Mouse (Mus musculus): ENCODE results near the gene Zfhx2. TPM values are rescaled to one million over a fixed set of nuclear protein-coding genes. Genes with fewer than 3 reads are reported as not detected.
"Not testable (repeated sequence)": the region's sequence is repeated elsewhere in the genome, so short reads cannot be mapped to it uniquely, and the experiment has no call there.

Zfhx2 gene
- total RNA-seq, 2 experiments from 2014 or later: 2.9 to 3.6 TPM

GRCm38 (mm10) chr14:55055167-55055834 is 36.8 kb downstream of the Zfhx2 start:
- DNase-seq (ENCODE audit: low spot score): no peak
- intact Hi-C loops (cut with DNase I): no loop called here

- DNase-seq (ENCODE audit: low spot score): no peak
- intact Hi-C loops (cut with DNase I): no loop called here
Observed at GRCm38 (mm10) chr14:55054191-55054749, 37.9 kb downstream of the Zfhx2 start.

- DNase-seq (ENCODE audit: low spot score): no peak
- intact Hi-C loops (cut with DNase I): no loop called here
Observed at GRCm38 (mm10) chr14:55053708-55054190, 38.4 kb downstream of the Zfhx2 start.

GRCm38 (mm10) chr14:55053050-55053449 is 39.1 kb downstream of the Zfhx2 start:
- intact Hi-C loops (cut with DNase I): no loop called here
- DNase-seq (ENCODE audit: low spot score): no peak

- no peak for DNase-seq (ENCODE audit: low spot score)
- intact Hi-C loops (cut with DNase I): no loop called here
Observed at GRCm38 (mm10) chr14:55052496-55052895, 39.6 kb downstream of the Zfhx2 start.

GRCm38 (mm10) chr14:55047971-55048531 is 44.1 kb downstream of the Zfhx2 start:
- intact Hi-C loops (cut with DNase I): no loop called here

GRCm38 (mm10) chr14:55043694-55044093 is 48.4 kb downstream of the Zfhx2 start:
- intact Hi-C loops (cut with DNase I); DNase-seq (ENCODE audit: low spot score): not testable (repeated sequence)

More at GRCm38 (mm10) chr14:55047971-55048531, 44.1 kb downstream of the Zfhx2 start:
- no peak for DNase-seq (ENCODE audit: low spot score)

- intact Hi-C loops (cut with DNase I): no loop called here
- no peak for DNase-seq (ENCODE audit: low spot score)
Observed at GRCm38 (mm10) chr14:55032695-55033225, 59.4 kb downstream of the Zfhx2 start.

- intact Hi-C loops (cut with DNase I): no loop called here
- no peak for DNase-seq (ENCODE audit: low spot score)
Observed at GRCm38 (mm10) chr14:55029034-55029698, 63.0 kb downstream of the Zfhx2 start.

- intact Hi-C loops (cut with DNase I): no loop called here
- DNase-seq (ENCODE audit: low spot score): no peak
Observed at GRCm38 (mm10) chr14:55028333-55028835, 63.7 kb downstream of the Zfhx2 start.

GRCm38 (mm10) chr14:55027653-55028052 is 64.5 kb downstream of the Zfhx2 start:
- intact Hi-C loops (cut with DNase I): no loop called here
- DNase-seq (ENCODE audit: low spot score): no peak

- intact Hi-C loops (cut with DNase I): no loop called here
- DNase-seq (ENCODE audit: low spot score): no peak
Observed at GRCm38 (mm10) chr14:55027251-55027650, 64.9 kb downstream of the Zfhx2 start.

GRCm38 (mm10) chr14:55025527-55025926 is 66.6 kb downstream of the Zfhx2 start:
- intact Hi-C loops (cut with DNase I): no loop called here
- no peak for DNase-seq (ENCODE audit: low spot score)

GRCm38 (mm10) chr14:55024236-55024635 is 67.9 kb downstream of the Zfhx2 start:
- no peak for DNase-seq (ENCODE audit: low spot score)
- intact Hi-C loops (cut with DNase I): loop anchor here (1.0 kb wide), 2 partner anchors 55 to 73 kb away; no protein-coding TSS in a partner anchor

- intact Hi-C loops (cut with DNase I): no loop called here
- no peak for DNase-seq (ENCODE audit: low spot score)
Observed at GRCm38 (mm10) chr14:55023011-55023410, 69.1 kb downstream of the Zfhx2 start.

- DNase-seq (ENCODE audit: low spot score): no peak
- intact Hi-C loops (cut with DNase I): no loop called here
Observed at GRCm38 (mm10) chr14:55020394-55020793, 71.7 kb downstream of the Zfhx2 start.

- no peak for DNase-seq (ENCODE audit: low spot score)
- intact Hi-C loops (cut with DNase I): no loop called here
Observed at GRCm38 (mm10) chr14:55016876-55017275, 75.2 kb downstream of the Zfhx2 start.

GRCm38 (mm10) chr14:55015767-55016111 is 76.4 kb downstream of the Zfhx2 start:
- DNase-seq (ENCODE audit: low spot score): no peak
- intact Hi-C loops (cut with DNase I): loop anchor here (2.0 kb wide), 2 partner anchors 75 to 115 kb away; no protein-coding TSS in a partner anchor

GRCm38 (mm10) chr14:55014991-55015766 is 76.9 kb downstream of the Zfhx2 start, which contains the start of gene Ngdn:
Ngdn (plus strand) TSS chr14:55015454.
- DNase-seq (ENCODE audit: low spot score): peak; percentile 97
- intact Hi-C loops (cut with DNase I): loop anchor here (2.0 to 5.0 kb wide), 3 partner anchors 74 to 168 kb away; no protein-coding TSS in a partner anchor

Measured in heart, postnatal 25 days (tissue).